Mouse (Mus musculus): ENCODE data around the gene Dgkz.

GRCm38 (mm10) chr2:91967962-91968361, 7.7 kb downstream of the Dgkz start:
- no peak for TF ChIP-seq CTCF (conservative IDR thresholded peaks at IDR 0.05; ENCODE audit: insufficient read depth, insufficient read length, low read depth, low read length)
- no peak for TF ChIP-seq POLR2A (IDR thresholded peaks at IDR 0.05; ENCODE audit: low read depth, low read length)

Measured in kidney, adult 2 months (tissue).